Mouse (Mus musculus) hematopoietic stem cell, adult 5-6 weeks (primary cell): ENCODE measurements around the gene Rnase11. TPM values are rescaled to one million over a fixed set of nuclear protein-coding genes. Genes with fewer than 3 reads are reported as not detected.
"Not testable (repeated sequence)": the region's sequence is repeated elsewhere in the genome, so short reads cannot be mapped to it uniquely, and the experiment has no call there.

ENCODE experiments used
- ATAC-seq, 2 experiments: fragments of 125-278 bp in 1 of 2; replicated peaks in 1 of 2; 2 replicates each; pipeline ENCODE4 v1.8.0; 2016 to 2017; ENCODE audit warnings: inconsistent platforms in 2 of 2, mild to moderate bottlenecking in 2 of 2, moderate number of reproducible peaks in 2 of 2, low read depth in 1 of 2, moderate TSS enrichment in 1 of 2; ENCODE audit not compliant: low FRiP score in 2 of 2, poor library complexity in 2 of 2, severe bottlenecking in 2 of 2, insufficient read depth in 1 of 2, low TSS enrichment in 1 of 2
- total RNA-seq: library from RNA; stranded (forward); fragments of 172-1452, 232-1000 nt; gene quantifications from 2 replicates; pipeline ENCODE4 v1.2.3, GENCODE M21; 2017

Gene Rnase11
- total RNA-seq, 1 experiment from 2014 or later = not detected

- no peak; a peak in 1 of 4 replicates for ATAC-seq
These were observed 22.4 kb downstream of the Rnase11 start for GRCm38 (mm10) chr14:51027387-51028155.

GRCm38 (mm10) chr14:51026391-51027133, 23.4 kb downstream of the Rnase11 start:
- peak; percentile 94 for ATAC-seq

GRCm38 (mm10) chr14:51024820-51025219, 25.1 kb downstream of the Rnase11 start:
- ATAC-seq = no peak

GRCm38 (mm10) chr14:51023457-51023856, 26.5 kb downstream of the Rnase11 start:
- ATAC-seq = no peak

- no peak for ATAC-seq
These were observed 32.7 kb downstream of the Rnase11 start for GRCm38 (mm10) chr14:51017256-51017655.

- peak; percentile 59 to 71 for ATAC-seq
These were observed 34.2 kb downstream of the Rnase11 start for GRCm38 (mm10) chr14:51015780-51016179.

GRCm38 (mm10) chr14:51014724-51015123, 35.2 kb downstream of the Rnase11 start:
- ATAC-seq = not testable (repeated sequence)

GRCm38 (mm10) chr14:51009572-51009971, 40.4 kb downstream of the Rnase11 start:
- ATAC-seq = no peak

GRCm38 (mm10) chr14:51008781-51009180, 41.2 kb downstream of the Rnase11 start:
- no peak for ATAC-seq

GRCm38 (mm10) chr14:51007914-51008713, 41.8 kb downstream of the Rnase11 start:
- ATAC-seq = peak; percentile 56 to 72

GRCm38 (mm10) chr14:51007152-51007801, 42.7 kb downstream of the Rnase11 start, which contains the start of gene Rnase10:
Rnase10 (plus strand) TSS chr14:51007751.
- ATAC-seq = no peak

Other genes with a start within 250 kb of the Rnase11 start
- gene Ccnb1ip1, start 242.4 kb downstream of the Rnase11 start, total RNA-seq = not detected in 2 replicates
- 91.4 and 97.5 TPM in 2 replicates for gene Parp2, start 242.3 kb downstream of the Rnase11 start, total RNA-seq
- 6.6 and 24.2 TPM in 2 replicates for gene Tep1, start 179.6 kb downstream of the Rnase11 start, total RNA-seq
- not detected in 2 replicates for gene Klhl33, start 152.7 kb downstream of the Rnase11 start, total RNA-seq
- gene Osgep, start 125.3 kb downstream of the Rnase11 start, total RNA-seq = 106 and 113 TPM in 2 replicates
- gene Apex1, start 125.2 kb downstream of the Rnase11 start, total RNA-seq = 136 and 150 TPM in 2 replicates
- gene Pip4p1, start 119.3 kb downstream of the Rnase11 start, total RNA-seq = 9.0 and 15.9 TPM in 2 replicates
- 101 and 172 TPM in 2 replicates for gene Pnp, start 119.1 kb downstream of the Rnase11 start, total RNA-seq
- gene Gm49342, start 105.6 kb downstream of the Rnase11 start, total RNA-seq = 45.7 and 69.8 TPM in 2 replicates
- 3.5 and 4.7 TPM in 2 replicates for gene Pnp2, start 94.2 kb downstream of the Rnase11 start, total RNA-seq
- not detected in 2 replicates for gene Rnase10, start 42.4 kb downstream of the Rnase11 start, total RNA-seq
- gene Rnase9, start 8.3 kb downstream of the Rnase11 start, total RNA-seq = not detected in 2 replicates
- 5.3 TPM in 1 of 2 replicates, not detected in the other for gene Rnase12, start 7.5 kb upstream of the Rnase11 start, total RNA-seq
- not detected in 2 replicates for gene Olfr750, start 24.3 kb upstream of the Rnase11 start, total RNA-seq
- 3.3 and 6.2 TPM in 2 replicates for gene Rnase4, start 40.9 kb upstream of the Rnase11 start, total RNA-seq
- gene Ang, start 41.0 kb upstream of the Rnase11 start, total RNA-seq = 5.9 TPM in 1 of 2 replicates, not detected in the other
- gene Eddm3b, start 64.3 kb upstream of the Rnase11 start, total RNA-seq = not detected in 2 replicates
- gene Rnase6, start 73.7 kb upstream of the Rnase11 start, total RNA-seq = 66.9 and 80.2 TPM in 2 replicates
- gene Rnase1, start 96.6 kb upstream of the Rnase11 start, total RNA-seq = not detected in 2 replicates
- gene Rnase2b, start 112.1 kb upstream of the Rnase11 start, total RNA-seq = not detected in 2 replicates
- gene Ang2, start 149.0 kb upstream of the Rnase11 start, total RNA-seq = not detected in 2 replicates
- gene Ear14, start 153.2 kb upstream of the Rnase11 start, total RNA-seq = not detected in 2 replicates
- gene Rnase2a, start 205.9 kb upstream of the Rnase11 start, total RNA-seq = not detected in 2 replicates